Mouse (Mus musculus): ENCODE results near the gene 9030612E09Rik. TPM values are rescaled to one million over a fixed set of nuclear protein-coding genes. Genes with fewer than 3 reads are reported as not detected.

9030612E09Rik gene
- polyA plus RNA-seq (2012; rRNA removed) (not detected in 2 replicates), polyA plus RNA-seq (2014; fragmentation: Nextera tagmentation; extraction: Ambion mirVana) (not detected in 2 replicates)

DNA sequence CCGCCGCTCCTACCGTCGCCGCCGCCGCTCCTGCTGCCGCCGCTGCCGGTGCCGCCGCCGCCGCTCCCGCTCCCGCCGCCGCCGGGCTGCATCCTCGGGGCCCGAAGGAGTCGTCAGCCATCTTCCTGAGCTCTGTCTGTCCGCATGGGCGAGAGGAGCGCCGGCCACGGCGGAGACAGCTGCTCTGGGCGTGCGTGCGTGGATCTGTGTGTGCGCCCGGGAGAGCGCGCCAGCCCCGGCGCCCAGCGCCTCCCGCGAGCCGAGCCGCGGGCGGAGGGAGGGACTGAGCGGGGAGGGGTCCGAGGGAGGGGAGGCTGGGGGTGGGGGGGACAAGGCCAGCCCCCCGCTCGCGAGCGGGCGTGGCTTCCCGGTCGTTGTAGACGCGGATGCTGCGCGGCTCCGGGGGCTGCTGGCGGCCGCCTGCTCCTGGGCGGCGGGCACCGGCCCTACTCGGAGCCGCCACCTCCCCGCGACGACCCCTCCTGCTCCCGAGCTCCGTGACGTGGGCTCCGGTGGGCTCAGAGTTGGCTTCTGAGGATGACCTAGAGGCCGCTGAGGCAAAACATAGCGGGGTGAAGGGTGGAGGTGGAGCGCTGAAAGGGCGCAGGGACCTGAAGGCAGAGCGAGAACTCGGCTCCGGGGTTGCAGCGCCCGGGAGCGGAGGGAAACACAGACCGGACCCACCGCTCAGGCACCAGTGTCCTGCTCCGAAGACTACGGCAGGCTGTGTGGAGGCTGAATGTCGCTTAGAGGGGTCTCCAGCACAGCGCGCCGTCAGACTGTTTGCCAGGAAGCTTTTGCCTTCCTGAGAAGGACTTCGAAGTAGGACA lies at the start of gene 9030612E09Rik, which contains the start of gene Sobp:
Gene 9030612E09Rik (plus strand): TSS at position 379 of the 830 bp plus-strand sequence.
Gene Sobp (minus strand): TSS at position 205 of the 830 bp plus-strand sequence.
- Histone ChIP-seq H3K4me1 (replicated peaks; ENCODE audit: control insufficient read depth in 2 of 2, insufficient read depth in 2 of 2, low read length in 1 of 2) (no peaks in the 10 kb centered on the region), H3K9me3 (ENCODE audit: control insufficient read depth, low read length) (no peaks in the 10 kb centered on the region), H3K9ac (replicated peaks) (no peak within 1 kb of the TSS), H3K4me2 (ENCODE audit: low read depth) (peak within 1 kb of the TSS; percentile 61), H3K36me3 (replicated peaks; ENCODE audit: control insufficient read depth, insufficient read depth, low read depth) (no peaks in the 10 kb centered on the region), H3K27me3 (ENCODE audit: control insufficient read depth, insufficient read depth, low read length) (peaks cover 73% of the 10 kb centered on the region), H3K4me3 (ENCODE audit: insufficient read depth in 1 of 2, low read depth in 2 of 2, low read length in 2 of 2) (peak within 1 kb of the TSS; percentile 33 to 47), H3K27ac (no peak within 1 kb of the TSS)
- no peak for DNase-seq (ENCODE audit: low read depth in 3 of 3, low spot score in 3 of 3)
- TF ChIP-seq EP300 (IDR thresholded peaks at IDR 0.05; ENCODE audit: low read depth), result no peak
- no peak for TF ChIP-seq CTCF (IDR thresholded peaks at IDR 0.05; ENCODE audit: low read depth)
- WGBS (ENCODE audit: insufficient replicate concordance), result under 1% methylated on average over 88 of the region's 91 CpGs
- ATAC-seq (ENCODE audit: insufficient read depth), result no peak

DNA sequence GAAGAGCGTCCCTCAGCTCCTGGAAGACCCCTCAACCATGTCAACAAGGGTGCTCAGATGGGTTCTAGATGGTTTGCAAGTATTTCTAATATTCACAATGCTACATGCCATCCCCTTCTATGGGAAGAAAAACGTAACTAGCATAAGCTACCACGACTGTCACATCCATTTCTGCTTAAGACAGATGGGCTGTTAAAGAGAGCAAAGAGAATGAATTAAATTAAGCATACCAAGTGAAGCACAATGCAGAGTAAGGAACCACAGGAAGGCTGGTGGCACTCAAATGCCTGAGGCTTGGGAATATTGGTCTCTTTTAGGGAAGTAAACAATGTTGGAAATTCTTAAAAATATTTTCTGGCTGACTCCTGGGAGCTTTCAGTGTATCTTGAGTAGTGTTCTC lies 45.8 kb upstream of the 9030612E09Rik start:
- ATAC-seq (ENCODE audit: insufficient read depth) (no peak), DNase-seq (ENCODE audit: low read depth in 3 of 3, low spot score in 3 of 3) (no peak)
- Histone ChIP-seq H3K27me3 (ENCODE audit: control insufficient read depth, insufficient read depth, low read length) (no peaks in the 10 kb centered on the region), H3K27ac (no peak overlapping the region), H3K4me2 (ENCODE audit: low read depth) (no peak overlapping the region), H3K4me3 (ENCODE audit: insufficient read depth in 1 of 2, low read depth in 2 of 2, low read length in 2 of 2) (no peak overlapping the region), H3K9me3 (ENCODE audit: control insufficient read depth, low read length) (no peaks in the 10 kb centered on the region), H3K4me1 (replicated peaks; ENCODE audit: control insufficient read depth in 2 of 2, insufficient read depth in 2 of 2, low read length in 1 of 2) (no peaks in the 10 kb centered on the region), H3K36me3 (replicated peaks; ENCODE audit: control insufficient read depth, insufficient read depth, low read depth) (no peaks in the 10 kb centered on the region), H3K9ac (replicated peaks) (no peak overlapping the region)
- 52% methylated on average over 3 of the region's 3 CpGs for WGBS (ENCODE audit: insufficient replicate concordance)
- TF ChIP-seq CTCF (IDR thresholded peaks at IDR 0.05; ENCODE audit: low read depth) (no peak), EP300 (IDR thresholded peaks at IDR 0.05; ENCODE audit: low read depth) (no peak)

DNA sequence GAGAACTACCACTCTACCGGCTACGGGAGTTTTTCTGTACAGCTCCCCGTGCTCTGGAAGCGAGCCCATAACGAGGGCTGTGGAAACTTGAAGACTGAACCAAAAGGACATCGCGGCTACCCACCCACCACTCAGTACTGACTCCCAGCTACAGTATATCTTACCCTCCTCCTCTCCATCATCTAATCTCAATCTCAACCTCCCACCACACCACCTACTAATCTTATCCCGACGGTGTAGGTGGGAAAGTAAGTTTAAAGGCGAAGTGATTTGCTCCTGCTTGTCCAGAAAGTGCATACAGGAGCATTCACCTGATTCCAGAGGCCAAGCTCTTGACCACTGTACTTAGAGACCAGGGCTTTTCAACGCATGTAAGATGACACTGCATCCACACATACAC lies 40.5 kb upstream of the 9030612E09Rik start:
- ATAC-seq (ENCODE audit: insufficient read depth) (no peak), DNase-seq (ENCODE audit: low read depth in 3 of 3, low spot score in 3 of 3) (no peak)
- TF ChIP-seq CTCF (IDR thresholded peaks at IDR 0.05; ENCODE audit: low read depth), result no peak
- Histone ChIP-seq H3K9ac (replicated peaks) (no peak overlapping the region), H3K36me3 (replicated peaks; ENCODE audit: control insufficient read depth, insufficient read depth, low read depth) (no peaks in the 10 kb centered on the region), H3K9me3 (ENCODE audit: control insufficient read depth, low read length) (no peaks in the 10 kb centered on the region), H3K4me2 (ENCODE audit: low read depth) (no peak overlapping the region), H3K4me1 (replicated peaks; ENCODE audit: control insufficient read depth in 2 of 2, insufficient read depth in 2 of 2, low read length in 1 of 2) (no peaks in the 10 kb centered on the region), H3K27me3 (ENCODE audit: control insufficient read depth, insufficient read depth, low read length) (no peaks in the 10 kb centered on the region), H3K27ac (no peak overlapping the region), H3K4me3 (ENCODE audit: insufficient read depth in 1 of 2, low read depth in 2 of 2, low read length in 2 of 2) (no peak overlapping the region)
- 78% methylated on average over 11 of the region's 11 CpGs for WGBS (ENCODE audit: insufficient replicate concordance)

DNA sequence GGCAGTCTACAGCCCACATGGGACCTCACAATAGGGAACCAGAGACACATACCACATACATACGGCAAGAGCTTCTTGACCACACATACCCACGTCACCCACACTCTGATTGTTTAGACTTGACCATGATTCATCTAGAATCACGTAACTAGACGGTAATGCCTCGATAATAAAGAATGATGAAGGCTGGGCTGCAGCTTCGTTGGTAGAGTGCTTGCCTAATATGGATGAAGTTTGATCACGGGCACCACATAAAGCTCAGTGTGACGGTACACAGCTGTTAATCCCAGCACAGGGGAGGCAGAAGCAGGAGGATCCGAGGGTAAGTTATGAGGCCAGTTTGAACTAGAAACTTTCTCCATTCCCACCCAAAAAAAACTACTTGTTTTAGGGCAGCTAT lies 31.3 kb upstream of the 9030612E09Rik start:
- H3K4me2 ChIP-seq (ENCODE audit: low read depth), result no peak overlapping the region
- no peak overlapping the region for H3K4me3 ChIP-seq (ENCODE audit: insufficient read depth in 1 of 2, low read depth in 2 of 2, low read length in 2 of 2)
- H3K4me1 ChIP-seq (replicated peaks; ENCODE audit: control insufficient read depth in 2 of 2, insufficient read depth in 2 of 2, low read length in 1 of 2), result no peaks in the 10 kb centered on the region
- DNase-seq (ENCODE audit: low read depth in 3 of 3, low spot score in 3 of 3) (no peak), ATAC-seq (ENCODE audit: insufficient read depth) (no peak)
- TF ChIP-seq CTCF (IDR thresholded peaks at IDR 0.05; ENCODE audit: low read depth) (no peak), EP300 (IDR thresholded peaks at IDR 0.05; ENCODE audit: low read depth) (no peak)
- WGBS (ENCODE audit: insufficient replicate concordance), result 70% methylated on average over 9 of the region's 9 CpGs
- H3K9ac ChIP-seq (replicated peaks), result no peak overlapping the region
- H3K27me3 ChIP-seq (ENCODE audit: control insufficient read depth, insufficient read depth, low read length), result no peaks in the 10 kb centered on the region
- no peaks in the 10 kb centered on the region for H3K36me3 ChIP-seq (replicated peaks; ENCODE audit: control insufficient read depth, insufficient read depth, low read depth)
- no peaks in the 10 kb centered on the region for H3K9me3 ChIP-seq (ENCODE audit: control insufficient read depth, low read length)
- no peak overlapping the region for H3K27ac ChIP-seq

DNA sequence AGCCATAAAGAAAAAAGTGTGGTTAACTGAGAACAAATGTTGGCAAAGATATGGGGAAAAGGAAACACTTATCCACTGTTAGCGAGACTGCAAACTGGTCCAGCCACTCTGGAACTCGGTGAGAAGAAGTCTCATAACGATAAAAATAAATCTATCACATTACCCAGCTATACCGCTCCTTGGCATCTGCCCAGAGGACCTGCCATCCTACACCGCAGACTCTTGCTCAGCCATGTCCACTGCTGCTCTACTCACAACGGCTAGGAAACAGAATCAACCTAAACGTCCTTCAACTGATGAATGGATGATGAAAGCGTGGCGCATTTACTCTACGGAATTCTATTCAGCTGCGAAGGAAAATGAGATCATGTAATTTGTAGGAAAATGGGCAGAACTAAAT lies 26.0 kb upstream of the 9030612E09Rik start:
- WGBS (ENCODE audit: insufficient replicate concordance), result 70% methylated on average over 11 of the region's 11 CpGs
- H3K9me3 ChIP-seq (ENCODE audit: control insufficient read depth, low read length), result no peaks in the 10 kb centered on the region
- H3K4me1 ChIP-seq (replicated peaks; ENCODE audit: control insufficient read depth in 2 of 2, insufficient read depth in 2 of 2, low read length in 1 of 2), result no peaks in the 10 kb centered on the region
- no peak overlapping the region for H3K4me3 ChIP-seq (ENCODE audit: insufficient read depth in 1 of 2, low read depth in 2 of 2, low read length in 2 of 2)
- H3K9ac ChIP-seq (replicated peaks), result no peak overlapping the region
- DNase-seq (ENCODE audit: low read depth in 3 of 3, low spot score in 3 of 3), result no peak
- no peaks in the 10 kb centered on the region for H3K27me3 ChIP-seq (ENCODE audit: control insufficient read depth, insufficient read depth, low read length)
- H3K27ac ChIP-seq, result no peak overlapping the region
- TF ChIP-seq EP300 (IDR thresholded peaks at IDR 0.05; ENCODE audit: low read depth) (no peak), CTCF (IDR thresholded peaks at IDR 0.05; ENCODE audit: low read depth) (no peak)
- no peaks in the 10 kb centered on the region for H3K36me3 ChIP-seq (replicated peaks; ENCODE audit: control insufficient read depth, insufficient read depth, low read depth)
- no peak overlapping the region for H3K4me2 ChIP-seq (ENCODE audit: low read depth)
- no peak for ATAC-seq (ENCODE audit: insufficient read depth)

All from liver, embryonic 14.5 days (tissue).